Mouse (Mus musculus) right cerebral cortex, postnatal 10 days (tissue): Measurements from ENCODE around the gene Ets1.

Experiments
- DNase-seq, 2 experiments: peaks; one replicate each; pipeline ENCODE4 v3.0.0; 2021; ENCODE audit warnings: low spot score in 2 of 2

Gene Ets1

DNA sequence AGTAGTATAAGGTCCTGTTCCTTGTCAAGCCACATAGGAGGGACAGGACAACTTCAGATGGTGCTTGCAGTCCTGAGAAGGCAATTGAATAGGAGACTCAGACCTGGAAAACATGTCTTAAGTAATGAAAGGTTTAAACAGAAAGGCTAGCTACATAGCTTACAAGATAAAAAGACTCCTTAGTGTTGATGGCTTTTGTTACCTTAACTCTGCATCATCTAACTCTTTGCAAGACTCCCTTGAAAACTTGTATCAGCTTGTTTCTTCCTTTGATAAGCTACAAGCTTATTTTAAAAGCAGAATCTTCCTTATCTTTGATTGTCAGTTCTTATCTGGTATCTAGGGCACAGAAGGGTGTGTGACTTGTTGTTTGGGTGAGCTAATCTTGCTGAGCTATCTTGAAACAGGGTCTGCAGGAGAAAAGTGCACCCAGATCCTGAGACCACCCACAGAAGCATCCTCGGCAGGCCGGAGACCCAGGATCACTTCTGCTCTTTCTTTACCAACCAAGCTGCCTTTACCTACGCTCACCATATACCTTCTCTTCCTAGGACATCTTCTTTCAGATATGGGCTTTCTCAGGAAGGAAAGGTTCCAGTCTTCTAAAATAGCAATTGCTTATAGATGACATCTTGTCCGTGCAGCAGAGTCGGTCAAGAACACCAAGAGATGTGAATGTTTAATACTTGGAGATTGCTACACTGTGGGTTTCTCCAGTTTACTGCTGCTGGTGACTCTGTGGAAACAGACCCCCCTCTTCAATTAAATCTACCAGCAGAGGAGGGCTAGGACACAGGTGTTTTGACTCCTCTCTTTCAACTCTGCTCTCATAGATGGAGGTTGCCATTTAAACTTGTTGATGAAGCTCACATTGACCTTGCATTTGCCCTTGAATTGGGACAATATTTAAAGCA is 19.2 kb upstream of the Ets1 start:
- DNase-seq: no peak

DNA sequence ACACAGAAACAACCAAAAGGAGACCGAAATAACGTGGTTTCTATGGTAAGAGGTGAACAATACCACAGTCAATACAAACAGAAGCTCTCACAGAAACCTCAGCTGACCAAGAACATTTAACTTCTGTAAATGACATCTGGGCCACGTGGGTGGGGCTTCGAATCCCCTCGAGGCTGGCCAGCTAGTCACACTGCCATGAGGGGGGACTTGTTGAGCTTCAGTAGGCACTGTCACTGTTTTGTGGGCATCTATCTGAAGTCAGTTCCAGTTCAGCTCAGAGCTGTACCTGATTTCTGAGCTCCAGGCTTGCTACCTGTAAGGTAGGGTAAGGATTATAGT is 18.6 kb upstream of the Ets1 start:
- no peak for DNase-seq

DNA sequence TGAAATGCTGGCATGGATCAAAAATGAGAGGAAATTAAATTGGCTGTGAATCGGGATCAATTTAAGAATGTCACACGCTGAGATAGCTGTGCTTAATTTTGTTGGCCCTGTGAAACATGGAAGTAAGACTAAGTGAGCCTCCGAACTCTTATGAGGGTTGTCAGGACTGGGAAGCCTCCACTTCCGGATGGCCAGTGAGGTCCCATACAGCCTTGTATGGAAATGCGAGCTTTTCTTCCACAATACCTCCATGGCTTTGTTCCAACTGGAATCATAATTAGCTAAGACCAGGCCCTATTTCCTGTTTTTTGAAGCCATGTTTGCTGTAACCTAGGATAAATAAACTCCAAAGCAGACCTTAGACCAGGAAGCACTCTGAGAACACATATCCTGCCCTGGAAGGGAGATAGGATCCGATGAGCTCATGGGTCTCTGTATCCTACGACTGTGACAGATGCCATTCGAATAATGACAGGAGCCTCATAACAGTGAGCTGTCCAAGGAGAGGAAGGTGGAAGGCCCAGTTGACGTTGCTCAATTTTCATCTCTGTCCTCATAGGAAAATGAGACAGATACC is 17.4 kb upstream of the Ets1 start:
- no peak for DNase-seq

DNA sequence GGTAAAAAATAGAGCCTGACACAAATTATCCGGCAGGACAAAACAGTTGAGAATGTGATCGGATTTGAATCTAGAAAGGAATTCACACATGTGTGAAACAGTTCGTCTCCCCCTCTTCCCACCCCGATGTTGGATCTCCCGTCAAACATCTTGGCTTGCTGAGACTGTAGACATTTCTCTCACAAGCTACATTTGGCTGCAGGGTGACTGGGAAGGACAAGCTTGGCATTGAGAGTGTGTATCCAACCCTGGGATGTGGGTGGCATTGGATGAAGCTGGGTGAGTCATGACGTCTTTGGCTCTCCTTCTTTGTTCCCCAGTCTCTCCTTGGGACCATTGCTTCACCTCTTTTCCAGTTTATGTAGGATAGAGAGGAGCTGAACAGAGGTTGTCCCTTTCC is 16.4 kb upstream of the Ets1 start:
- no peak for DNase-seq

DNA sequence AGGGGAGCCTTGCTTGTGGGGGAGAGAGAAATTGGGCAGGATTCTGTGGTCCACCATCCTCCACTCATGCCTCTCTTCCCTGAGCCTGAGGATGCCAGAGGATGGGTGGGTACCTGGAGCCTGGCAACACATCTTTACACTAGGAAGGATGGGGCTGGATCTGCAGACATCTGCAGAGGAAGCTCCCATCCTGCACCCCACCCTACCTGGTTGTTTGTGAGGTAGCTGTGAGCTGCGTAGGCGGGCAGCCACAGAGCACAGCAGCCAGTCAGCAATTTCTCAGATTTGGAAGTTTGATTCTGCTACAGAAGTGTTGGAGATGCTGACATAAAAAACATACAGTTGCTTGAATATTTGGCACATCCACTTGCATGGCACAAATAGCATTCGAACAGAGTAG is 15.6 kb upstream of the Ets1 start:
- no peak for DNase-seq

DNA sequence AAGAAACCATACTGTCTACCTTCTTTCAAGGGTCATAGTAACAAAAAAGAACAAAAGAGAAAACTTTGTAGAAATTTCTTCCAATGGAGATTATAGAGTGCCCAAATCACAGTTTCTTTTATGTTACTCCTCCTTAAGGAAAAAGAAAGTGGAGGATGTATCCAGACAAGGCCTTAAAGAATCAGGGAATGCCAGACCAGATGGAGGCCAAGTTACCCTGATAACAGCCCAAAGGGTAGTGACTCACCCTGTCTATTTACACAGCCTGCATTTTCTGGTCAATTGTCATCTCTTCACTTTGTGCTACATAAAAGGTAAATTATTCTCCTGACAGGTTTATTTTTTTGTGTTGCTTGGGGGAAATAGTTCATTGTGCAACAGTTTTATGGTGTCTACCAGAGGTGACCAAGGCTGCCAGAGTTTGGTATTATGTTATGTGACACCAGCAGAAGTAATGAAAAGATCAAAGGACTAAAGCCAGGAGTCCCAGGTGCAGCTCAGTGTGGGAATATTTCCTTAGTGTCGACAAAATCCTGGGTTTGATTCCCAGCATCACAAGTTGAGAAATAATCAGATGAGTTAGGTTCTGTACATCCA is 6.5 kb upstream of the Ets1 start:
- DNase-seq: no peak

DNA sequence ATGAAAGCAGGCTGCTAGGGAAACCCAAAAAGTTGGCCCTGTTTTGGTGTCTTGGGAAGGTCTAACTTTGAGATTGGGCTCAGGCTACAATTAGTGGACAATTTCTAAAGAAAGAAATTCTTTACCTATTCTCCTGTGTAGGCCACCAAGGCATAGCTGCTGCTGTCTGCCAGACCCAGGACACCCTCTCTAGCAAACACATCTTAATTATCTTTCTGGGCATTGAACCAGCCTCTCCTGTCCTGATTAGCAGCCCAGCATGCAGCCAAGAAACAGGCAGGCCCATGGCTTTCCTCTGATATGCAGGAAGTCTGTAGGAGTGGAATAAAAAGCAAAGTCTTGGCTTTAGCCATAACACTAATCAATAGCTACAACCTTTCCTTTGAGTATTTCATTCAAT is 4.7 kb upstream of the Ets1 start:
- DNase-seq: no peak

- DNase-seq: no peak
These were observed 3.8 kb upstream of the Ets1 start for GRCm38 (mm10) chr9:32632237-32632636.

GRCm38 (mm10) chr9:32644981-32645380 is 9.0 kb downstream of the Ets1 start:
- DNase-seq: no peak

DNA sequence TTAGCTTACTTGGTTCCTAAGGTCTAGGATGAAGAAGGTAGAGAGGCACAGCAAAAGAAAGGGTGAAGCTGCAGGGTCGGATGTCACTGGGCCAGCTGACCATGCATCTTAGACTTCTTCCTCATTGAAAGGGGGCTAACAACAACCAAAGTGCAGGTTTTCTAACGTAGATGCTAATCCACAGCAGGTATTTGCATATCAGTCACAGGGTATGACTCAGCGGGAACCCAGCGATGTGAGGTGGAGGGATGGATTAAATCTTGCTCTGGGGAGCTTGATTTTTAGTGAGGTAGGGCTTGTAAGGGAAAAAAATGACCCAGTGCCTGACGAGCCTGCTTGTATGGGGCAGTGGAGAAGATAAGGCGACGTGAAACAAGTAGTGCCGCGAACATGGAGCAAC is 9.5 kb downstream of the Ets1 start:
- no peak for DNase-seq

- DNase-seq: peak in 1 of 2 experiments; percentile 28
These were observed 10.7 kb downstream of the Ets1 start for GRCm38 (mm10) chr9:32646539-32647258.

- no peak for DNase-seq
These were observed 11.7 kb downstream of the Ets1 start for GRCm38 (mm10) chr9:32647506-32648250.

DNA sequence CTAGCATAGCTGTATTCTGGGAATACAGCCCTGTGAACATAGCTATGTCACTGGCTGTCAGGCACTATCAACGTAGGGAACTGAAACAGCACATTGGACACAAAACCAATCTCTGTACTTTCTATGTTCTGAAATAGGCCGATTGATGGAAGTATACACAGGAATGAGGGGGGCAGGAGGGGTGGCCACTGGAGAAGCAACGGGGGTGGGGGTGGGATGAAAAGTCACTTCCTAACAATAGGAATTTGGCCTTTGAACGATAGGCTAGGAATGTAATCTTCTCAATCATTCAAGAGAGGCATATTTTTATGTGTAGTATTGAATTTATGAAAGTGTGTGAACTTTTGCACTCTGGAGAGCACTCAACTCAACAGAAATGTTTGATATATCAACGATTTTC is 12.3 kb downstream of the Ets1 start:
- DNase-seq: no peak

- DNase-seq: no peak
These were observed 14.7 kb downstream of the Ets1 start for GRCm38 (mm10) chr9:32650738-32651137.

DNA sequence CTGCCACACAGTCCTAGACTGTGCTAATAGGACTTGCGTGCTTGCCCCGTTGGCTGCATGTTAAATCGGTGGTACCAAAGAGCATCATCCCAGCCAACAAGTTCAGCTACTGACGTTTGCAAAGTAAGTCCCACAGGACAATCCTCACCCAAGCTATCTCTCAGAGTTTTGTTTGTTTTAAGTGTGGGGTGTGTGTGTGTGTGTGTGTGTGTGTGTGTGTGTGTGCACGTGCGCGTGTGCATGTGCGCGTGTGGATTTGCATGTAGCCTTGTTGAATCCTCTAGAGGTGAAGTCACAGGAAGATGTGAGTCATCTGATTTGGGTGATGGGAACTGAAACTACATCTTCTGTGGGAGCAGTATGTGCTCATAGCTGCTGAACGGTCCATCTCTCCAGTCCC is 16.1 kb downstream of the Ets1 start:
- DNase-seq: no peak

DNA sequence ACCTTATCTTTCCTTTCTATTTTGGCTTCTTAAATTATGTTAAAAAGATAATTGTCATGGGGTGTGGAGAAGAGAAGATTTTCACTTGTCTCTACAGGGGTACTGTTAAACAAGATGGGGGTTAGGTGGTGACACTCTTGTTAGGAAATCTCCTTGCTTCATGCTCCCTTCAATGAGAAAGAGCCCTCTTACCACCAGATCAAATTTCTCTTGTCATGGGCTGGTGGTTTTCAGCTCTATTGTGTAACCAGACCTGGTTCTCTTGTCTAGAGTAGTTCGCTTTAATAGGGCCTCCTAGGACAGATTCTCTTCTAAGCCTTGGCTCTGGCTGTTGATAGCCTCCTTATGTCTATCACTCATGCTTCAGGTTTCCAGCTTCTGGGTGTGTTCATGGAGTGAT is 18.3 kb downstream of the Ets1 start:
- no peak for DNase-seq

GRCm38 (mm10) chr9:32656351-32656844 is 20.4 kb downstream of the Ets1 start:
- no peak for DNase-seq

DNA sequence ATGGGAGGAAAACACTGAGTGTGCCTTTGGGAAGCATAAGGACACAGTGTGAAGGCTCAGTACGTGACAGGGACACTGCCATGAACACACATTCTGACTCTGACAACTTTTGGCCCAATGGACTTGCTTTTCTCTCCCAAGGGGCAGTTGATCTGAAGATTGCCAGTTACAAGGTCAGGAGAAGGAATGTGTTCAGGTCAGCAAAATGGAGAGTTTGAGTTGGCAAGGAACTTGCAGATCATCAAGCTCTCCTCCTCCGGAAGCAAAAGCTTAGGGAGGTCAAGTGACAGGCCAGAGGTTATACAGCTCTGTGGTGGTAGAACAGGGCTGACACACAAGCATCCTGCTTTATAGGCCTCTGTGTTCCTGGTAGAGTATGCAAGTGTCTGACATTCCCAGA is 21.1 kb downstream of the Ets1 start:
- no peak for DNase-seq

DNA sequence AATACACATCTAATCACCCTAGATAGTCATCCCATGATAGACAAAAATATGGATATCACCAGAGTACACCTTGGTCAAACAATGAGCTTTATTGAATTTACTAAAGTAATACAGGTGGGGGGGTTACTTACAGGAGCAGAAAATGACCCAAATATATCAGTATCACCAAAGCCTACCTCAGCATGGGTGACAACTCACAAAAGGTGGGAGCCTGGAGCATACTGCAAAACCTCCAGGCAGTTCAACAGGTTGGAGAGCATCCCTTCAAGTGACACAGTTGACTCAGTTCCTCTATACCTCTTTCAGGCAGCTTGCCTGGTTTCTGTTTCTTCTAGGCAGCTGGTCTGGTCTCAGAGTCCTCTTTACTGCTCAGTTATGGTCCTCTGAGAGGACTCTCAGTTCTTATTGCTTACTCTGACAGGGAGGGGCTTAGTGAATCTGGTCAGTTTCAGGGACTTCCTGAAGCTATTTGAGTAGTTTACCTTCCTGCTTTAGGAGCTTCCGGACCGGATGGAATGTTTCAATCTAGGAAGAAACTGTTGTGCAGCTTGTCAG is 24.5 kb downstream of the Ets1 start:
- DNase-seq: no peak

DNA sequence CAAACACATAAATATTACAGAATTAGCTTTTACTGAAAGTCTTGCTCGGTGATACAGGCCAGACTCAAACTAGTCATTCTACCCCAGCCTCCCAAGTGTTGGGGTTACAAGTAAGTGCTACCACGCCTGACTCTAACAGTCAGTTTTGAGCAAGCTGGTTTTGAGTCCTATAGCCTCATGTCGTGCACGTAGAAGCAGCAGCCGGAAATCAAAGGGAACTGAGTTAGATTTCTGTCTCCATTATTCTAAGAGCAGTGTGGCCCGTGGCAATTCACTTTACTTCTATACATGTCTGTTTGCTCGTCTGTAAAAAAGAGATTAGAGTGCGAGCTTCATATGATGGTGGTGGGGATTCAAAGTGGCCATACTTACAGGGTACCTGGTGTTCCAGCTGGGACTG is 25.1 kb downstream of the Ets1 start:
- DNase-seq: no peak

- no peak for DNase-seq
These were observed 25.5 kb downstream of the Ets1 start for GRCm38 (mm10) chr9:32661561-32661960.
